Mouse (Mus musculus) liver, adult (tissue): ENCODE measurements around the gene Klra17.
"Not testable (repeated sequence)": the region's sequence is repeated elsewhere in the genome, so short reads cannot be mapped to it uniquely, and the experiment has no call there.

ENCODE experiments used
- GATA4 ChIP-seq: IDR thresholded peaks from 2 replicates; pipeline ENCODE4 v1.6.1; 2014; ENCODE audit warnings: mild to moderate bottlenecking, low read length; ENCODE audit not compliant: insufficient replicate concordance

Klra17 gene

GRCm38 (mm10) chr6:129876549-129876948 lies at the start of gene Klra17:
TSS of gene Klra17 (minus strand) at chr6:129876672.
- no peak for TF ChIP-seq GATA4

DNA sequence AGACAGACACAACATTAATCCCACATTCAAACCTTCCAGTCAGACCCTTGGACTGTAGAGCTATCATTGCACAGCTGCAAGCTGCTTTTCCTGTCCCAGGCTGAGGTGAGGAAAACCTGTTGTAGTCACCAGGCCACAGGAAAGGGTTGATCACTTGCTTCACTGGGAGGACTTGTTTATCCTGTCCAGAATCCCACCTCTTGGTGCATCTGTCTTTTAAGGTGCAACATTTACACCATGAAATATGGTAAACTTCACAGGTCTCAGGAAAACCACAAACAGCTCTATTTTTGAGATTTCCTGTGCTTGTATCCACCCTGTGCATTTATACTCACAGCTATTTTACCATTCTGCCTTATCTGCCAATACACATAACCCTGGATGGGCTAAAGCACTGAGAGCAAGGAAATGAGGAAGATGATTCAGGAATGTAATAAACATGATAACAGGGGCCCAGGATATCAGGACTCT lies 41.0 kb upstream of the Klra17 start, which contains the start of gene Klra5:
TSS of gene Klra5 (minus strand) at position 175 of the 471 bp plus-strand sequence.
- TF ChIP-seq GATA4: not testable (repeated sequence)

DNA sequence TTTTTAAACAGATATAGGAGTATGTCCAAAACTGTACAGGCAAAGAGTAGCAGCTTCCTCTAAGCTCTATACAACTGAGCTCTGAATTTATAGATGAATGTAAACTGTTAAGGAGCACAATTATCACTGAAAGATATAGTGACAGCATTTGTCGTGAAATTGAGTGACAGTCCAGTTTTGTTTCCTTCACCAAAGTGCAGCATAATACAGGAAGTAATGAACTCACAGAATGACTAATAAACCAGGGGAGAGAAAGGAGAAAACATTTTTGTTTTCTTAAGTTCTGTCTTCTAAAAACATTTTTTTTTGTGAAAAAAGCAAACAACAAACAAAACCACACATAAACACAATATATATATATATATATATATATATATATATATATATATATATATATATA lies 40.5 kb upstream of the Klra17 start:
- TF ChIP-seq GATA4: no peak

DNA sequence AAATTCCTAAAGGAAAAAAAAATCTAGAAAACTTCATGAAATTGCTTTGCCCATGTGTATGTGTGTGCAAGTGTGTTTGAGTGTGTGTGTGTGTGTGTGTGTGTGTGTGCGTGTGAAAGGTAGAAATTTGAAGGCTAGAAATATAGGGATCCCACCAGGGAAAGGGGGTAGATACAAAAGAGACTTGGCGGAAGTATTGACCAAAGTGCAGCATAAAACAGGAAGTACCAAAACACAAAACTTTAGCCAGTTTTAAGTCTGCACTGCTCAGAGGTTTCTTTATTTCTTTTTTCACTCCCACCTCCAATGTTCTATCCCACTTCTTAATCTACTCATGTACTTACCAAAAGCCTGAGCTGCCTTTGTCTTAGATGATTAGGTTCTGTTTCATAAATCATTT lies 6.1 kb upstream of the Klra17 start:
- no peak for TF ChIP-seq GATA4

- not testable (repeated sequence) for TF ChIP-seq GATA4
Observed at GRCm38 (mm10) chr6:129862349-129862748, 14.1 kb downstream of the Klra17 start, which contains the start of gene Gm17631. TSS of gene Gm17631 (plus strand) at chr6:129862649.

- no peak for TF ChIP-seq GATA4
Observed at GRCm38 (mm10) chr6:129825559-129825958, 50.9 kb downstream of the Klra17 start.

- TF ChIP-seq GATA4: no peak
Observed at GRCm38 (mm10) chr6:129824004-129824403, 52.5 kb downstream of the Klra17 start.

DNA sequence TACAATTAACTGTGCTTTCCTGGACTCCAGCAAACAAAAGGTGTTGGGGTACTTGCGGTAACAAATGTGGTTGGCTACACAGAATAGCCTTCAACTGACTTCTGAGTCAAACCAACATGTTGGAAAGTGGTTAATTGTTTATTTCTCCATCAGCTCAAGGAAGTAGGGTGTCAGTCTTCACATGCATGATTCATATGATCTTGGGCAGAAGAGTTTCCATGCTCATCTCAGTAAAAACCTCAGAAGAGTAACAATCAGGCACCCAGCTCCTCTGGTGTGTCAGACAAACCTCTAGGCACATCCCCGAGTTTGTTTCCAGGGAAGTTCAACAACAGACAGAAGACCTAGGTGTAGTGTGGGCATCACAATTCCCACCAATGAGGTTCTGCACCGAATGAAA lies 58.7 kb downstream of the Klra17 start:
- no peak for TF ChIP-seq GATA4

DNA sequence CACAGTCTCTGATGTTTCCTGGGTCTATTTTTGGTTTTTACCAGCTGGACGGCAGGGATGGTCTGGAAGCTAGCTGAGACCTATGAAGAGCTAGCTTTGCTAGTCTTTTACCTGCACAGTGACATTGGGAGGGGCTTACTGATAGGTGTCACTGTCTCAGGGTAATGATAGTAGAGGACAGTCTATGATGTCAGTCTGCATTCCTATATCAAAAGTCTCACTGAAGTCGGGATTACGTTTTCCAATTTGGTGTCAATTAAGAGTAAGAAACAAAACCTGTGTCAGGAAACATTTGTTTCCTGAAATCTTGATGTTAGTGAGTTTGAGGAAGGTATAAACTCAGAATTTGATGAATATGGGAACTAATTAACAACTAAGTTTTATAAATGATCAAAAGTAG lies 92.3 kb downstream of the Klra17 start, which contains the start of gene Gm156:
TSS of gene Gm156 (minus strand) at position 101 of the 400 bp plus-strand sequence.
- TF ChIP-seq GATA4: not testable (repeated sequence)
